In genomic region chr3:119067221-119067620, GRCm38 (mm10) we compare ENCODE assay signal across 27 mouse cellular contexts.
A peak's percentile ranks its signal among the peaks of the same experiment; 100 is the strongest.
DNase-seq lines count a peak whose midpoint lies in the region; ATAC-seq lines count a peak whose summit lies in the region.
"Had no signal": no experiment of that assay in that cellular context is flagged by ENCODE, and none has a peak within 500 bp of the region (broad histone marks: within the 10 kb centered on the region; RNA-seq: fewer than 3 reads in every experiment).

No protein-coding gene starts in this region.

- peak; percentile 8 for DNase-seq in embryonic facial prominence, embryonic 14.5 days (ENCODE audit: low spot score)
- no peak for DNase-seq in embryonic facial prominence, embryonic 10.5 days (ENCODE audit: low spot score)
- no peak for DNase-seq in frontal cortex, postnatal 10 days (ENCODE audit: low spot score in 2 of 2)
- peak; percentile 75 for DNase-seq in brain, adult 2 months (ENCODE audit: low read depth, low spot score)
- peak; percentile 60 for DNase-seq in retina, embryonic 14.5 days (ENCODE audit: low spot score)
- DNase-seq in T-cell, adult 2 months (ENCODE audit: low spot score) = no peak
- DNase-seq in cerebellum, postnatal 36 days = no peak
- DNase-seq: adrenal gland, adult 8-10 months; cerebellum, adult 11-12 months; cerebellum, postnatal 10 days; gastrocnemius, postnatal 10 days; heart, postnatal 14 days; kidney, adult 11 months; kidney, postnatal 25 days; thymus, postnatal 14 days had no signal

- H3K4me3 ChIP-seq in embryonic facial prominence, embryonic 14.5 days (ENCODE audit: low read depth, low read length) = no peak overlapping the region
- H3K4me3 ChIP-seq in embryonic facial prominence, embryonic 10.5 days = no peak overlapping the region
- H3K4me3 ChIP-seq: hindbrain, embryonic 10.5 days; hindbrain, embryonic 15.5 days; left cerebral cortex, adult 2 months; limb, embryonic 13.5 days; lung, embryonic 15.5 days; midbrain, embryonic 12.5 days; myocyte; neural tube, embryonic 12.5 days had no signal

- no peaks in the 10 kb centered on the region for H3K27me3 ChIP-seq in embryonic facial prominence, embryonic 14.5 days (replicated peaks; ENCODE audit: control insufficient read depth, insufficient read depth, low read length)
- no peaks in the 10 kb centered on the region for H3K27me3 ChIP-seq in embryonic facial prominence, embryonic 10.5 days (replicated peaks; ENCODE audit: low read depth, poor library complexity, severe bottlenecking)
- H3K27me3 ChIP-seq: CH12.LX; limb, embryonic 13.5 days; lung, embryonic 15.5 days; neural tube, embryonic 12.5 days had no signal

- WGBS in embryonic facial prominence, embryonic 14.5 days = 73% methylated on average over 9 of the region's 9 CpGs
- 80% methylated on average over 9 of the region's 9 CpGs for WGBS in embryonic facial prominence, embryonic 10.5 days

- H3K4me1 ChIP-seq in embryonic facial prominence, embryonic 14.5 days (ENCODE audit: control insufficient read depth, insufficient read depth, low read length) = no peaks in the 10 kb centered on the region
- no peaks in the 10 kb centered on the region for H3K4me1 ChIP-seq in embryonic facial prominence, embryonic 10.5 days
- H3K4me1 ChIP-seq: limb, embryonic 13.5 days; lung, embryonic 15.5 days; neural tube, embryonic 12.5 days had no signal

- H3K9me3 ChIP-seq in embryonic facial prominence, embryonic 14.5 days (ENCODE audit: control insufficient read depth, low read length) = no peaks in the 10 kb centered on the region
- H3K9me3 ChIP-seq in embryonic facial prominence, embryonic 10.5 days = no peaks in the 10 kb centered on the region
- H3K9me3 ChIP-seq: hindbrain, embryonic 10.5 days; hindbrain, embryonic 15.5 days; limb, embryonic 13.5 days; lung, embryonic 15.5 days; midbrain, embryonic 12.5 days; neural tube, embryonic 12.5 days had no signal

- no peak overlapping the region for H3K27ac ChIP-seq in embryonic facial prominence, embryonic 14.5 days (replicated peaks; ENCODE audit: low read depth, low read length)
- H3K27ac ChIP-seq in embryonic facial prominence, embryonic 10.5 days (replicated peaks) = no peak overlapping the region
- H3K27ac ChIP-seq: hindbrain, embryonic 10.5 days; hindbrain, embryonic 15.5 days; left cerebral cortex, adult 2 months; limb, embryonic 13.5 days; lung, embryonic 15.5 days; midbrain, embryonic 12.5 days; neural tube, embryonic 12.5 days had no signal

- no peak overlapping the region for H3K9ac ChIP-seq in embryonic facial prominence, embryonic 14.5 days (ENCODE audit: low read depth, low read length)
- H3K9ac ChIP-seq: hindbrain, embryonic 15.5 days; limb, embryonic 13.5 days; lung, embryonic 15.5 days; midbrain, embryonic 12.5 days; neural tube, embryonic 12.5 days had no signal

- no peaks in the 10 kb centered on the region for H3K36me3 ChIP-seq in embryonic facial prominence, embryonic 14.5 days (ENCODE audit: control insufficient read depth, insufficient read depth, low read length)
- H3K36me3 ChIP-seq in embryonic facial prominence, embryonic 10.5 days (replicated peaks) = no peaks in the 10 kb centered on the region
- H3K36me3 ChIP-seq: hindbrain, embryonic 10.5 days; hindbrain, embryonic 15.5 days; limb, embryonic 13.5 days; lung, embryonic 15.5 days; midbrain, embryonic 12.5 days; neural tube, embryonic 12.5 days had no signal

- ATAC-seq in embryonic facial prominence, embryonic 14.5 days (ENCODE audit: low read depth) = no peak
- peak; percentile 95 for ATAC-seq in frontal cortex, adult (ENCODE audit: low TSS enrichment)
- ATAC-seq: inflammation-experienced regulatory T-cells, adult 6 months had no signal

- H3K4me2 ChIP-seq in embryonic facial prominence, embryonic 14.5 days (ENCODE audit: low read depth, low read length) = no peak overlapping the region
- H3K4me2 ChIP-seq: hindbrain, embryonic 15.5 days; limb, embryonic 13.5 days; liver, embryonic 11.5 days; lung, embryonic 15.5 days; midbrain, embryonic 12.5 days; neural tube, embryonic 12.5 days had no signal

Comparison
In these comparisons a context has a peak if more than half of its experiments do, and no peak if none do; other contexts are left out.
1. DNase-seq: peak in embryonic facial prominence, embryonic 14.5 days (single experiment), brain, adult 2 months (single experiment) and retina, embryonic 14.5 days (single experiment); none in embryonic facial prominence, embryonic 10.5 days (single experiment), frontal cortex, postnatal 10 days (0 of 2), T-cell, adult 2 months (single experiment) and cerebellum, postnatal 36 days (0 of 2).